Mouse (Mus musculus): ENCODE measurements around the gene Sh3gl2. TPM values are rescaled to one million over a fixed set of nuclear protein-coding genes. Genes with fewer than 3 reads are reported as not detected.

Sh3gl2 gene
- total and polyA plus RNA-seq, 3 experiments = not detected

- dilution Hi-C loops (cut with MboI; ENCODE audit: extremely low pct_ligation_motif_present, extremely low pct_unique_long_range_greater_than_20kb, low sequenced_read_pairs) (no loop called here), in situ Hi-C loops (cut with MboI; ENCODE audit: low pct_ligation_motif_present, low pct_unique_long_range_greater_than_20kb, low sequenced_read_pairs) (no loop called here)
- Histone ChIP-seq H3K9me3 (replicated peaks; ENCODE audit: low read length) (peaks cover 45% of the 10 kb centered on the region), H3K27ac (ENCODE audit: insufficient read depth, low read depth) (no peak overlapping the region), H3K4me1 (ENCODE audit: control insufficient read depth in 1 of 2, insufficient read depth in 2 of 2) (no peaks in the 10 kb centered on the region), H3K4me3 (replicated peaks in 1 of 3; ENCODE audit: low read depth in 2 of 3, low read length in 2 of 3, poor library complexity in 1 of 3) (no peak overlapping the region), H3K4me2 (ENCODE audit: insufficient read depth, low read depth, poor library complexity, severe bottlenecking) (no peak overlapping the region), H3K9ac (ENCODE audit: insufficient read depth, low read depth) (no peak overlapping the region), H3K79me2 (replicated peaks; ENCODE audit: control insufficient read depth, extremely low read depth, insufficient read depth, poor library complexity, severe bottlenecking) (no peaks in the 10 kb centered on the region), H3K27me3 (replicated peaks) (no peaks in the 10 kb centered on the region), H3K36me3 (replicated peaks in 1 of 2; ENCODE audit: control insufficient read depth in 1 of 2, insufficient read depth in 1 of 2, low read length in 1 of 2) (no peaks in the 10 kb centered on the region)
- no peak for DNase-seq (ENCODE audit: extremely low read depth)
- TF ChIP-seq HCFC1 (IDR thresholded peaks at IDR 0.05; ENCODE audit: low read depth, low read length) = no peak
- TF ChIP-seq MYC (IDR thresholded peaks at IDR 0.05; ENCODE audit: low read depth, low read length) = no peak
- no peak for TF ChIP-seq GABPA (IDR thresholded peaks at IDR 0.05; ENCODE audit: insufficient replicate concordance, low read depth, low read length)
Measured at GRCm38 (mm10) chr4:85559753-85560152, 354.8 kb downstream of the Sh3gl2 start.

GRCm38 (mm10) chr4:85585426-85585825, 380.5 kb downstream of the Sh3gl2 start:
- H3K27ac ChIP-seq (ENCODE audit: insufficient read depth, low read depth) = no peak overlapping the region
- no peak overlapping the region for H3K4me2 ChIP-seq (ENCODE audit: insufficient read depth, low read depth, poor library complexity, severe bottlenecking)
- DNase-seq (ENCODE audit: extremely low read depth) = no peak
- no peaks in the 10 kb centered on the region for H3K27me3 ChIP-seq (replicated peaks)
- H3K4me3 ChIP-seq (replicated peaks in 1 of 3; ENCODE audit: low read depth in 2 of 3, low read length in 2 of 3, poor library complexity in 1 of 3) = no peak overlapping the region
- peaks cover 37% of the 10 kb centered on the region for H3K9me3 ChIP-seq (replicated peaks; ENCODE audit: low read length)
- dilution Hi-C loops (cut with MboI; ENCODE audit: extremely low pct_ligation_motif_present, extremely low pct_unique_long_range_greater_than_20kb, low sequenced_read_pairs) (no loop called here), in situ Hi-C loops (cut with MboI; ENCODE audit: low pct_ligation_motif_present, low pct_unique_long_range_greater_than_20kb, low sequenced_read_pairs) (no loop called here)
- H3K36me3 ChIP-seq (replicated peaks in 1 of 2; ENCODE audit: control insufficient read depth in 1 of 2, insufficient read depth in 1 of 2, low read length in 1 of 2) = no peaks in the 10 kb centered on the region
- H3K9ac ChIP-seq (ENCODE audit: insufficient read depth, low read depth) = no peak overlapping the region
- TF ChIP-seq POLR2A (IDR thresholded peaks at IDR 0.05; ENCODE audit: low read depth, low read length) = no peak
- TF ChIP-seq MAX (IDR thresholded peaks at IDR 0.05; ENCODE audit: low read length) = no peak
- no peak for TF ChIP-seq RAD21 (IDR thresholded peaks at IDR 0.05; ENCODE audit: low read depth, low read length)
- no peak for TF ChIP-seq ELF1 (IDR thresholded peaks at IDR 0.05; ENCODE audit: low read depth, low read length)
- H3K4me1 ChIP-seq (ENCODE audit: control insufficient read depth in 1 of 2, insufficient read depth in 2 of 2) = no peaks in the 10 kb centered on the region
- no peaks in the 10 kb centered on the region for H3K79me2 ChIP-seq (replicated peaks; ENCODE audit: control insufficient read depth, extremely low read depth, insufficient read depth, poor library complexity, severe bottlenecking)

- Histone ChIP-seq H3K79me2 (replicated peaks; ENCODE audit: control insufficient read depth, extremely low read depth, insufficient read depth, poor library complexity, severe bottlenecking) (no peaks in the 10 kb centered on the region), H3K27ac (ENCODE audit: insufficient read depth, low read depth) (no peak overlapping the region), H3K4me3 (replicated peaks in 1 of 3; ENCODE audit: low read depth in 2 of 3, low read length in 2 of 3, poor library complexity in 1 of 3) (no peak overlapping the region), H3K4me1 (ENCODE audit: control insufficient read depth in 1 of 2, insufficient read depth in 2 of 2) (no peaks in the 10 kb centered on the region), H3K4me2 (ENCODE audit: insufficient read depth, low read depth, poor library complexity, severe bottlenecking) (no peak overlapping the region), H3K9ac (ENCODE audit: insufficient read depth, low read depth) (no peak overlapping the region), H3K36me3 (replicated peaks in 1 of 2; ENCODE audit: control insufficient read depth in 1 of 2, insufficient read depth in 1 of 2, low read length in 1 of 2) (no peaks in the 10 kb centered on the region), H3K9me3 (replicated peaks; ENCODE audit: low read length) (peaks cover 32% of the 10 kb centered on the region), H3K27me3 (replicated peaks) (no peaks in the 10 kb centered on the region)
- in situ Hi-C loops (cut with MboI; ENCODE audit: low pct_ligation_motif_present, low pct_unique_long_range_greater_than_20kb, low sequenced_read_pairs) = no loop called here
- dilution Hi-C loops (cut with MboI; ENCODE audit: extremely low pct_ligation_motif_present, extremely low pct_unique_long_range_greater_than_20kb, low sequenced_read_pairs) = no loop called here
- no peak for DNase-seq (ENCODE audit: extremely low read depth)
- TF ChIP-seq KAT2A (IDR thresholded peaks at IDR 0.05; ENCODE audit: insufficient replicate concordance, low read length) = no peak
- no peak for TF ChIP-seq JUN (IDR thresholded peaks at IDR 0.05; ENCODE audit: insufficient read depth, low read depth, low read length)
- TF ChIP-seq SIN3A (IDR thresholded peaks at IDR 0.05; ENCODE audit: low read length) = no peak
- no peak for TF ChIP-seq ELF1 (IDR thresholded peaks at IDR 0.05; ENCODE audit: low read depth, low read length)
- TF ChIP-seq MAZ (IDR thresholded peaks at IDR 0.05; ENCODE audit: low read depth, low read length) = no peak
Measured at GRCm38 (mm10) chr4:85588928-85589327, 384.0 kb downstream of the Sh3gl2 start.
